Mouse (Mus musculus) myocyte (in vitro differentiated cells): ENCODE data around the gene Nup210.

Experiments used
- E2F4 ChIP-seq: IDR thresholded peaks from one replicate; pipeline ENCODE4 v1.6.1; 2011; ENCODE audit warnings: mild to moderate bottlenecking, control low read depth, moderate library complexity; ENCODE audit not compliant: insufficient read depth
- MAX ChIP-seq: IDR thresholded peaks from one replicate; pipeline ENCODE4 v1.6.1; 2011; ENCODE audit warnings: low read depth, mild to moderate bottlenecking, control low read depth

GRCm38 (mm10) chr6:90974279-90974678 is 142.3 kb downstream of the Nup210 start:
- no peak for TF ChIP-seq E2F4
- TF ChIP-seq MAX: no peak
